Mouse (Mus musculus) hindbrain, postnatal 0 days (tissue): ENCODE results near the gene Acap1. TPM values are rescaled to one million over a fixed set of nuclear protein-coding genes. Genes with fewer than 3 reads are reported as not detected.
A peak's percentile ranks its signal among the peaks of the same experiment; 100 is the strongest.
"Not testable (repeated sequence)": the region's sequence is repeated elsewhere in the genome, so short reads cannot be mapped to it uniquely, and the experiment has no call there.

Experiments
- ATAC-seq: fragments of 200-750 bp; cut with Nextera tagmentation; 2 replicates; pipeline ENCODE4 v1.8.0; 2017; ENCODE audit warnings: mild to moderate bottlenecking, moderate TSS enrichment, moderate library complexity
- DNase-seq: peaks from one replicate; pipeline ENCODE4 v3.0.0-alpha.2; 2015; ENCODE audit warnings: low spot score
- H3K27ac ChIP-seq: fragments of 300-500 bp; sonication (generic); 2 replicates; pipeline ENCODE4 v1.5.1; 2014; ENCODE audit warnings: mild to moderate bottlenecking
- H3K27me3 ChIP-seq: fragments of 300-500 bp; sonication (generic); 2 replicates; pipeline ENCODE4 v1.6.1; 2014; ENCODE audit warnings: low read length, mixed read lengths; ENCODE audit not compliant: insufficient read depth
- H3K36me3 ChIP-seq: fragments of 300-500 bp; sonication (generic); 2 replicates; pipeline ENCODE4 v1.6.1; 2014; ENCODE audit warnings: low read length, mixed read lengths; ENCODE audit not compliant: insufficient read depth
- H3K4me1 ChIP-seq: fragments of 300-500 bp; sonication (generic); 2 replicates; pipeline ENCODE4 v1.6.1; 2014; ENCODE audit warnings: antibody characterized with exemption, low read length, mixed read lengths; ENCODE audit not compliant: insufficient read depth
- H3K4me2 ChIP-seq: fragments of 300-500 bp; sonication (generic); 2 replicates; pipeline ENCODE4 v1.6.1; 2014; ENCODE audit warnings: low read depth, mild to moderate bottlenecking, low read length, moderate library complexity, mixed read lengths
- H3K4me3 ChIP-seq: fragments of 300-500 bp; sonication (generic); 2 replicates; pipeline ENCODE4 v1.5.1; 2014; ENCODE audit warnings: low read length
- H3K9ac ChIP-seq: fragments of 300-500 bp; sonication (generic); replicated peaks from 2 replicates; pipeline ENCODE4 v1.6.1; 2014; ENCODE audit warnings: mild to moderate bottlenecking, low read length, moderate library complexity, mixed read lengths
- H3K9me3 ChIP-seq: fragments of 300-500 bp; sonication (generic); 2 replicates; pipeline ENCODE4 v1.6.1; 2016; ENCODE audit warnings: low read length, mixed read lengths
- CTCF ChIP-seq: IDR thresholded peaks from 2 replicates; pipeline ENCODE4 v1.5.1; 2016; ENCODE audit warnings: antibody characterized with exemption, control low read depth, low read depth
- WGBS: fragments of 180-500 bp; shearing (Covaris S2); extraction: QIAGEN DNeasy Blood & Tissue Kit; methylation state at CpG from one replicate; pipeline ENCODE4 v1.1.7; 2014; 5-methylcytosine and 5-hydroxymethylcytosine counted together
- polyA plus RNA-seq: library from polyadenylated mRNA; unstranded; fragments of >200 nt; fragmentation: Nextera tagmentation; extraction: Ambion mirVana; gene quantifications from 2 replicates; pipeline ENCODE4 v1.2.1, GENCODE M21; 2015
- total RNA-seq: library from RNA; depleted of rRNA; stranded (reverse); fragments of >200 nt; gene quantifications from 2 replicates; pipeline ENCODE4 v1.2.3, GENCODE M21; 2014

The Acap1 gene
- total and polyA plus RNA-seq, 2 experiments from 2014 or later = 0.21 TPM; not detected in 1

- H3K9ac ChIP-seq = no peak overlapping the region
- H3K4me2 ChIP-seq = no peak overlapping the region
- no peaks in the 10 kb centered on the region for H3K4me1 ChIP-seq
- no peak overlapping the region for H3K4me3 ChIP-seq
- no peak for ATAC-seq
- H3K27ac ChIP-seq = no peak overlapping the region
- H3K36me3 ChIP-seq = no peaks in the 10 kb centered on the region
- 65% methylated on average over 9 of the region's 9 CpGs for WGBS
- no peak for TF ChIP-seq CTCF
- H3K9me3 ChIP-seq = no peaks in the 10 kb centered on the region
- no peaks in the 10 kb centered on the region for H3K27me3 ChIP-seq
- DNase-seq = no peak
These were observed 29.8 kb downstream of the Acap1 start for GRCm38 (mm10) chr11:69865561-69865960.

GRCm38 (mm10) chr11:69864138-69864860 lies 31.0 kb downstream of the Acap1 start:
- Histone ChIP-seq H3K36me3 (no peaks in the 10 kb centered on the region), H3K4me2 (no peak overlapping the region), H3K9me3 (no peaks in the 10 kb centered on the region), H3K27me3 (0 out of 2 replicates have a peak, but pooled peaks cover under 1% of the 10 kb centered on the region), H3K4me1 (no peaks in the 10 kb centered on the region), H3K9ac (no peak overlapping the region), H3K27ac (no peak overlapping the region), H3K4me3 (no peak overlapping the region)
- no peak for TF ChIP-seq CTCF
- DNase-seq (no peak), ATAC-seq (no peak)
- WGBS = 44% methylated on average over 8 of the region's 8 CpGs

- not testable (repeated sequence) for DNase-seq, H3K4me1 ChIP-seq, H3K36me3 ChIP-seq, H3K9me3 ChIP-seq, H3K27ac ChIP-seq, H3K9ac ChIP-seq, H3K4me3 ChIP-seq, H3K27me3 ChIP-seq, ATAC-seq, H3K4me2 ChIP-seq
- WGBS = 78% methylated on average over 3 of the region's 3 CpGs
These were observed 31.6 kb downstream of the Acap1 start for GRCm38 (mm10) chr11:69863729-69864128.

- no peak for TF ChIP-seq CTCF
- H3K9me3 ChIP-seq = no peaks in the 10 kb centered on the region
- ATAC-seq (no peak), DNase-seq (no peak)
- no peak within 1 kb of the TSS for H3K4me3 ChIP-seq
- H3K9ac ChIP-seq = no peak within 1 kb of the TSS
- 0 out of 2 replicates have a peak, but pooled peaks cover 8% of the 10 kb centered on the region for H3K27me3 ChIP-seq
- no peak within 1 kb of the TSS for H3K4me2 ChIP-seq
- no peaks in the 10 kb centered on the region for H3K36me3 ChIP-seq
- H3K4me1 ChIP-seq = no peaks in the 10 kb centered on the region
- WGBS = 24% methylated on average over 30 of the region's 30 CpGs
- H3K27ac ChIP-seq = no peak within 1 kb of the TSS
These were observed 37.0 kb downstream of the Acap1 start, which contains the start of gene Tnk1 for GRCm38 (mm10) chr11:69858113-69858998. TSS of gene Tnk1 (minus strand) at chr11:69858730.

GRCm38 (mm10) chr11:69855347-69855746 lies 40.0 kb downstream of the Acap1 start:
- no peak overlapping the region for H3K4me2 ChIP-seq
- 20% methylated on average over 16 of the region's 16 CpGs for WGBS
- peak; percentile 61 for ATAC-seq
- 0 out of 2 replicates have a peak, but pooled peaks cover 8% of the 10 kb centered on the region for H3K27me3 ChIP-seq
- H3K27ac ChIP-seq = no peak overlapping the region
- H3K9ac ChIP-seq = no peak overlapping the region
- no peaks in the 10 kb centered on the region for H3K4me1 ChIP-seq
- no peak overlapping the region for H3K4me3 ChIP-seq
- peak; percentile 46 for DNase-seq
- TF ChIP-seq CTCF = peak; percentile 61
- peaks cover 10% of the 10 kb centered on the region for H3K36me3 ChIP-seq
- no peaks in the 10 kb centered on the region for H3K9me3 ChIP-seq

- DNase-seq (no peak), ATAC-seq (no peak)
- Histone ChIP-seq H3K9me3 (no peaks in the 10 kb centered on the region), H3K36me3 (peaks cover 17% of the 10 kb centered on the region), H3K4me1 (no peaks in the 10 kb centered on the region), H3K4me2 (no peak overlapping the region), H3K27me3 (0 out of 2 replicates have a peak, but pooled peaks cover 8% of the 10 kb centered on the region), H3K27ac (no peak overlapping the region), H3K4me3 (no peak overlapping the region), H3K9ac (no peak overlapping the region)
- no peak for TF ChIP-seq CTCF
- WGBS = 86% methylated on average over 10 of the region's 10 CpGs
These were observed 40.7 kb downstream of the Acap1 start for GRCm38 (mm10) chr11:69854680-69855079.
